Mouse (Mus musculus) MEL (cell line): Measurements from ENCODE around the gene Fam114a1. TPM values are rescaled to one million over a fixed set of nuclear protein-coding genes. Genes with fewer than 3 reads are reported as not detected.

Source experiments
- DNase-seq: peaks from one replicate; pipeline ENCODE4 v3.0.0; 2011; ENCODE audit warnings: low read depth, low spot score
- H3K27ac ChIP-seq: 2 replicates; pipeline ENCODE4 v1.5.1; 2012; ENCODE audit warnings: low read depth, mild to moderate bottlenecking, control low read depth, low read length, moderate library complexity; ENCODE audit not compliant: control insufficient read depth
- H3K27me3 ChIP-seq, 2 experiments: fragments of 150-350 bp in 1 of 2; sonication (generic) in 1 of 2; 2 replicates each; pipeline ENCODE4 v1.6.1; 2012; ENCODE audit warnings: low read length in 2 of 2, mild to moderate bottlenecking in 2 of 2, improper control_type of control experiment in 1 of 2, moderate library complexity in 1 of 2; ENCODE audit not compliant: insufficient read depth in 2 of 2, control insufficient read depth in 1 of 2
- H3K36me3 ChIP-seq, 2 experiments: 2 replicates each; pipeline ENCODE4 v1.6.1; 2012 to 2014; ENCODE audit warnings: low read length in 2 of 2, improper control_type of control experiment in 1 of 2, inconsistent platforms in 1 of 2, mild to moderate bottlenecking in 1 of 2; ENCODE audit not compliant: insufficient read depth in 2 of 2, control insufficient read depth in 1 of 2
- H3K4me1 ChIP-seq, 2 experiments: fragments of 150-350 bp in 1 of 2; sonication (generic) in 1 of 2; 2 replicates each; pipeline ENCODE4 v1.6.1; 2012; ENCODE audit warnings: low read length in 2 of 2, improper control_type of control experiment in 1 of 2, mild to moderate bottlenecking in 1 of 2; ENCODE audit not compliant: insufficient read depth in 2 of 2, control insufficient read depth in 1 of 2
- H3K4me3 ChIP-seq, 2 experiments: fragments of 150-350 bp in 1 of 2; sonication (generic) in 1 of 2; 2 replicates each; pipeline ENCODE4 v1.5.1; 2012; ENCODE audit warnings: low read depth in 2 of 2, low read length in 2 of 2, mild to moderate bottlenecking in 2 of 2, moderate library complexity in 2 of 2, control low read depth in 1 of 2, improper control_type of control experiment in 1 of 2; ENCODE audit not compliant: control insufficient read depth in 1 of 2, insufficient read depth in 1 of 2
- H3K79me2 ChIP-seq: 2 replicates; pipeline ENCODE4 v1.6.1; 2012; ENCODE audit warnings: mild to moderate bottlenecking, low read length, moderate library complexity; ENCODE audit not compliant: control insufficient read depth, poor library complexity, insufficient read depth
- H3K9ac ChIP-seq: 2 replicates; pipeline ENCODE4 v1.6.1; 2012; ENCODE audit warnings: low read depth, mild to moderate bottlenecking, control low read depth, low read length, moderate library complexity; ENCODE audit not compliant: control insufficient read depth, poor library complexity, severe bottlenecking
- H3K9me3 ChIP-seq: fragments of 150-350 bp; sonication (generic); replicated peaks from 2 replicates; pipeline ENCODE4 v1.6.1; 2012; ENCODE audit warnings: mild to moderate bottlenecking, low read length, improper control_type of control experiment, moderate library complexity; ENCODE audit not compliant: insufficient read depth
- BHLHE40 ChIP-seq: IDR thresholded peaks from 2 replicates; pipeline ENCODE4 v1.6.1; 2012; ENCODE audit warnings: low read depth, mild to moderate bottlenecking, inconsistent platforms, low read length, improper control_type of control experiment, borderline replicate concordance
- CHD1 ChIP-seq: IDR thresholded peaks from 2 replicates; pipeline ENCODE4 v1.6.1; 2012; ENCODE audit warnings: low read depth, mild to moderate bottlenecking, inconsistent platforms, low read length, improper control_type of control experiment
- CHD2 ChIP-seq: IDR thresholded peaks from 2 replicates; pipeline ENCODE4 v1.6.1; 2011; ENCODE audit warnings: low read length, improper control_type of control experiment
- GABPA ChIP-seq: IDR thresholded peaks from 2 replicates; pipeline ENCODE4 v1.6.1; 2012; ENCODE audit warnings: low read depth, mild to moderate bottlenecking, inconsistent platforms, low read length, improper control_type of control experiment, moderate library complexity
- GATA1 ChIP-seq: IDR thresholded peaks from 2 replicates; pipeline ENCODE4 v1.6.1; 2011; ENCODE audit warnings: low read depth, low read length, improper control_type of control experiment
- JUND ChIP-seq: IDR thresholded peaks from 2 replicates; pipeline ENCODE4 v1.6.1; 2011; ENCODE audit warnings: low read depth, mild to moderate bottlenecking, improper control_type of control experiment, low read length
- MAFK ChIP-seq: IDR thresholded peaks from 2 replicates; pipeline ENCODE4 v1.6.1; 2011; ENCODE audit warnings: low read depth, mild to moderate bottlenecking, low read length, improper control_type of control experiment, borderline replicate concordance
- MAX ChIP-seq: IDR thresholded peaks from 2 replicates; pipeline ENCODE4 v1.6.1; 2011; ENCODE audit warnings: low read length, improper control_type of control experiment
- MAZ ChIP-seq: IDR thresholded peaks from 2 replicates; pipeline ENCODE4 v1.6.1; 2012; ENCODE audit warnings: low read depth, mild to moderate bottlenecking, inconsistent platforms, low read length, improper control_type of control experiment
- MEF2A ChIP-seq: IDR thresholded peaks from 2 replicates; pipeline ENCODE4 v1.6.1; 2014; ENCODE audit warnings: low read depth, mild to moderate bottlenecking, inconsistent platforms, low read length, improper control_type of control experiment; ENCODE audit not compliant: poor library complexity, insufficient replicate concordance, severe bottlenecking; ENCODE audit errors: extremely low read depth
- MYB ChIP-seq: IDR thresholded peaks from 2 replicates; pipeline ENCODE4 v1.6.1; 2011; ENCODE audit warnings: mild to moderate bottlenecking, low read depth, low read length, improper control_type of control experiment
- MYC ChIP-seq: IDR thresholded peaks from 2 replicates; pipeline ENCODE4 v1.6.1; 2011; ENCODE audit warnings: low read depth, mild to moderate bottlenecking, low read length, improper control_type of control experiment, moderate library complexity
- NELFE ChIP-seq: IDR thresholded peaks from 2 replicates; pipeline ENCODE4 v1.6.1; 2011; ENCODE audit warnings: low read depth, low read length, improper control_type of control experiment
- POLR2A ChIP-seq, 2 experiments: IDR thresholded peaks; 2 replicates each; pipeline ENCODE4 v1.6.1; 2011 to 2012; ENCODE audit warnings: low read length in 2 of 2, mild to moderate bottlenecking in 2 of 2, control low read depth in 1 of 2, improper control_type of control experiment in 1 of 2, low read depth in 1 of 2, moderate library complexity in 1 of 2; ENCODE audit not compliant: control insufficient read depth in 1 of 2, insufficient read depth in 1 of 2, poor library complexity in 1 of 2
- RAD21 ChIP-seq: IDR thresholded peaks from 2 replicates; pipeline ENCODE4 v1.6.1; 2011; ENCODE audit warnings: mild to moderate bottlenecking, low read depth, low read length, improper control_type of control experiment
- SIN3A ChIP-seq: IDR thresholded peaks from 2 replicates; pipeline ENCODE4 v1.6.1; 2012; ENCODE audit warnings: low read length, improper control_type of control experiment, inconsistent platforms
- TBP ChIP-seq: IDR thresholded peaks from 2 replicates; pipeline ENCODE4 v1.8.0; 2011; ENCODE audit warnings: low read depth, low read length, improper control_type of control experiment
- TCF12 ChIP-seq: IDR thresholded peaks from 2 replicates; pipeline ENCODE4 v1.6.1; 2014; ENCODE audit warnings: low read depth, mild to moderate bottlenecking, inconsistent platforms, low read length, improper control_type of control experiment, moderate library complexity
- UBTF ChIP-seq: IDR thresholded peaks from 2 replicates; pipeline ENCODE4 v1.6.1; 2012; ENCODE audit warnings: low read depth, mild to moderate bottlenecking, inconsistent platforms, low read length, improper control_type of control experiment, moderate library complexity, borderline replicate concordance; ENCODE audit not compliant: insufficient read depth
- ZC3H11A ChIP-seq: IDR thresholded peaks from 2 replicates; pipeline ENCODE4 v1.6.1; 2012; ENCODE audit warnings: low read depth, mild to moderate bottlenecking, inconsistent platforms, low read length, improper control_type of control experiment
- polyA plus RNA-seq, 2 experiments: library from polyadenylated mRNA; stranded (reverse) in 1 of 2; unstranded in 1 of 2; fragments of >175 nt in 1 of 2; fragments of >200 nt in 1 of 2; gene quantifications; 2 replicates each; pipeline versions ENCODE4 v1.2.1 to v1.2.4; 2012; ENCODE audit warnings: low replicate concordance in 2 of 2, low read depth in 1 of 2; ENCODE audit not compliant: insufficient read length in 2 of 2, insufficient read depth in 1 of 2, missing spikeins in 1 of 2
- total RNA-seq: library from RNA; depleted of rRNA; stranded (reverse); fragments of 300-350 nt; gene quantifications from 2 replicates; pipeline ENCODE4 v1.2.3, GENCODE M21; 2012

Gene Fam114a1
- total and polyA plus RNA-seq, 3 experiments, result 0.08 TPM; not detected in 2

- no peaks in the 10 kb centered on the region for H3K27me3 ChIP-seq
- H3K27ac ChIP-seq, result no peak overlapping the region
- H3K36me3 ChIP-seq, result no peaks in the 10 kb centered on the region
- no peaks in the 10 kb centered on the region for H3K79me2 ChIP-seq
- H3K9me3 ChIP-seq, result no peaks in the 10 kb centered on the region
- no peak overlapping the region for H3K9ac ChIP-seq
- no peak for DNase-seq
- H3K4me1 ChIP-seq, result no peaks in the 10 kb centered on the region
- TF ChIP-seq POLR2A (IDR thresholded peaks at IDR 0.05; ENCODE audit: control insufficient read depth in 1 of 2, insufficient read depth in 1 of 2, low read depth in 1 of 2, low read length in 2 of 2, poor library complexity in 1 of 2) (no peak), GATA1 (no peak), CHD2 (no peak), MAX (no peak), SIN3A (no peak)
- H3K4me3 ChIP-seq, result no peak overlapping the region
Measured at GRCm38 (mm10) chr5:65062236-65062635, 92.4 kb downstream of the Fam114a1 start.

GRCm38 (mm10) chr5:65063266-65063665, 93.4 kb downstream of the Fam114a1 start:
- Histone ChIP-seq H3K4me3 (no peak overlapping the region), H3K79me2 (no peaks in the 10 kb centered on the region), H3K27me3 (no peaks in the 10 kb centered on the region), H3K9ac (no peak overlapping the region), H3K27ac (no peak overlapping the region), H3K9me3 (no peaks in the 10 kb centered on the region), H3K4me1 (no peaks in the 10 kb centered on the region), H3K36me3 (no peaks in the 10 kb centered on the region)
- DNase-seq, result no peak
- TF ChIP-seq MAFK (no peak), SIN3A (no peak), UBTF (no peak), ZC3H11A (no peak), TBP (no peak), GABPA (no peak), NELFE (no peak), RAD21 (no peak), MAZ (no peak), CHD1 (no peak), MYB (no peak), MAX (no peak), CHD2 (no peak), TCF12 (no peak), JUND (no peak), MEF2A (no peak), BHLHE40 (no peak), MYC (no peak)
